ENCODE assay signal across 8 mouse cellular contexts in genomic region chr12:87199973-87200586, GRCm38 (mm10). TPM values are rescaled to one million over a fixed set of nuclear protein-coding genes. Genes with fewer than 3 reads are reported as not detected.
DNase-seq lines count a peak whose midpoint lies in the region; ATAC-seq and TF ChIP-seq lines count a peak whose summit lies in the region.

Gene Tmed8, minus strand, starts transcription at chr12:87200454.

- peaks cover 0 to 5% of the 10 kb centered on the region in 2 experiments; a peak in 2 of 4 replicates for H3K4me1 ChIP-seq in ES-E14 (ENCODE audit: control insufficient read depth in 2 of 2, insufficient read depth in 2 of 2, low read length in 2 of 2, poor library complexity in 1 of 2)
- peaks cover 8% of the 10 kb centered on the region; the same call in 1 of the 2 replicates for H3K4me1 ChIP-seq in forebrain, postnatal 0 days (ENCODE audit: insufficient read depth)
- H3K4me1 ChIP-seq in lung, embryonic 14.5 days (ENCODE audit: insufficient read depth) = no peaks in the 10 kb centered on the region

- 2% methylated on average over 68 of the region's 70 CpGs for WGBS in forebrain, postnatal 0 days
- under 1% methylated on average over 70 of the region's 70 CpGs for WGBS in lung, embryonic 14.5 days

- H3K36me3 ChIP-seq in ES-E14 (ENCODE audit: control insufficient read depth, insufficient read depth, low read length, poor library complexity, severe bottlenecking) = no peaks in the 10 kb centered on the region
- H3K36me3 ChIP-seq in forebrain, postnatal 0 days (ENCODE audit: insufficient read depth) = no peaks in the 10 kb centered on the region
- H3K36me3 ChIP-seq in lung, embryonic 14.5 days (ENCODE audit: insufficient read depth) = no peaks in the 10 kb centered on the region

- H3K27me3 ChIP-seq in forebrain, postnatal 0 days (ENCODE audit: insufficient read depth, low read length) = no peaks in the 10 kb centered on the region
- H3K27me3 ChIP-seq in lung, embryonic 14.5 days (ENCODE audit: insufficient read depth, low read length) = no peaks in the 10 kb centered on the region

- no peaks in the 10 kb centered on the region for H3K9me3 ChIP-seq in ES-E14 (ENCODE audit: control insufficient read depth, insufficient read depth, low read depth, low read length)
- H3K9me3 ChIP-seq in forebrain, postnatal 0 days (ENCODE audit: low read length) = no peaks in the 10 kb centered on the region
- no peaks in the 10 kb centered on the region for H3K9me3 ChIP-seq in lung, embryonic 14.5 days (ENCODE audit: low read depth, low read length)

- peak within 1 kb of the TSS; percentile 97 for H3K4me3 ChIP-seq in ES-E14 (ENCODE audit: insufficient read depth in 1 of 2, low read depth in 1 of 2, low read length in 2 of 2, poor library complexity in 1 of 2, severe bottlenecking in 1 of 2)
- H3K4me3 ChIP-seq in forebrain, postnatal 0 days (ENCODE audit: low read depth, low read length) = peak within 1 kb of the TSS; percentile 91
- H3K4me3 ChIP-seq in lung, embryonic 14.5 days (ENCODE audit: low read depth, low read length) = peak within 1 kb of the TSS; percentile 85

- H3K27ac ChIP-seq in ES-E14 (ENCODE audit: insufficient read depth, low read depth, low read length, poor library complexity, severe bottlenecking) = no peak within 1 kb of the TSS
- H3K27ac ChIP-seq in forebrain, postnatal 0 days (ENCODE audit: low read depth, low read length) = peak within 1 kb of the TSS; percentile 95
- peak within 1 kb of the TSS; percentile 76 for H3K27ac ChIP-seq in lung, embryonic 14.5 days (ENCODE audit: low read depth)

- TF ChIP-seq CTCF in forebrain, postnatal 0 days (IDR thresholded peaks at IDR 0.05; ENCODE audit: low read depth) = no peak
- TF ChIP-seq CTCF in lung, embryonic 14.5 days (IDR thresholded peaks at IDR 0.05; ENCODE audit: low read depth) = no peak

- peak; percentile 80 for DNase-seq in ES-E14 (ENCODE audit: low read depth, low spot score)
- DNase-seq in cerebellum, adult 11-12 months = peak; percentile 83
- peak; percentile 91 for DNase-seq in forebrain, postnatal 0 days
- DNase-seq in heart, postnatal 4 days = peak; percentile 80
- DNase-seq in layer of hippocampus, adult 8-10 months (ENCODE audit: low spot score in 2 of 2) = peak; percentile 72 to 75
- DNase-seq in lung, embryonic 14.5 days = peak; percentile 91
- peak; percentile 83 for DNase-seq in testis, postnatal 14 days (ENCODE audit: low spot score)

- H3K9ac ChIP-seq in ES-E14 (ENCODE audit: insufficient read depth, low read depth, low read length, poor library complexity, severe bottlenecking) = peak within 1 kb of the TSS; percentile 95
- peak within 1 kb of the TSS; percentile 92 for H3K9ac ChIP-seq in forebrain, postnatal 0 days
- peak within 1 kb of the TSS; percentile 87 for H3K9ac ChIP-seq in lung, embryonic 14.5 days

- H3K4me2 ChIP-seq in forebrain, postnatal 0 days (ENCODE audit: low read depth) = peak within 1 kb of the TSS; percentile 81
- peak within 1 kb of the TSS; percentile 87 for H3K4me2 ChIP-seq in lung, embryonic 14.5 days

- peak; percentile 94 for ATAC-seq in forebrain, postnatal 0 days
- ATAC-seq in lung, embryonic 14.5 days (ENCODE audit: insufficient read depth) = peak; percentile 97
- peak; percentile 83 for ATAC-seq in neutrophil, adult 5-6 weeks (ENCODE audit: extremely low read depth, insufficient number of reproducible peaks, low FRiP score, poor library complexity, severe bottlenecking)

- in situ Hi-C loops in ES-E14 (cut with MboI; ENCODE audit: low sequenced_read_pairs in 2 of 2, unreplicated experiment in 2 of 2) = no loop called here

TF ChIP-seq in ES-E14, 5 proteins besides CTCF, POLR2A, EP300 and RAD21:
- TF ChIP-seq ZNF384 (IDR thresholded peaks at IDR 0.05; ENCODE audit: low read depth, low read length) = no peak

RNA-seq across cellular contexts. Expression of gene Tmed8, which starts in this region (rescaled TPM):
- 8.6 and 10.6 TPM in 2 replicates for total RNA-seq in ES-E14 (2012; rRNA removed)
- total RNA-seq in forebrain, postnatal 0 days (2014; rRNA removed) = 13.9 and 16.4 TPM in 2 replicates
- 2.0 and 3.2 TPM in 2 replicates for polyA plus RNA-seq in forebrain, postnatal 0 days (2015; fragmentation: Nextera tagmentation; extraction: Ambion mirVana)
- 1 to 10 TPM; 6.7 TPM for total RNA-seq in heart, postnatal 4 days (2021)
- total RNA-seq in layer of hippocampus, adult 8-10 months (2022) = 10 to 100 TPM; 25.6 to 32.4 (median 29.0) TPM
- polyA plus RNA-seq in lung, embryonic 14.5 days (2014; fragmentation: Nextera tagmentation; extraction: Ambion mirVana) = 3.5 and 4.0 TPM in 2 replicates
- total RNA-seq in neutrophil, adult 5-6 weeks (2017) = 43.3 and 44.7 TPM in 2 replicates
